Mouse (Mus musculus): Measurements from ENCODE around the gene Snx25. TPM values are rescaled to one million over a fixed set of nuclear protein-coding genes. Genes with fewer than 3 reads are reported as not detected.

The Snx25 gene
- polyA plus RNA-seq, 2 experiments: 10.5 to 13.8 TPM

DNA sequence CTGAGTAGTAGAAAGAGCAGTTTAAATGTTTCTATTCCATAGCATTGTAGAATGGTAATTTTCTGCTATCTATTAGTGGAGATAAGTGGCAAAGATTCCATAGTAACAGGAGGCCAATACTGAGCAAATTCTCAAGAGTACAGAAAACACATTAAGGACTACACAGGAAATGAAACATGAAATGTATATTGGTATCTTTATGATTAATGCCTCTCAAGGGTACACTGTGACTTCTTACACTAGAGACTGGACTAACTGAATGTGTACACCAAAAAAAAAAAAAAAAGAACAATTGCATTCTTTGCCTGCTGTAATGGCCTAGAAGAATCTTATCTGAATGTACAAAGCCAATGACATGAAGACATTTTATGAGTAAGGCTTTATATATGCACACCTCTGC lies 44.3 kb downstream of the Snx25 start:
- no peaks in the 10 kb centered on the region for H3K27me3 ChIP-seq (ENCODE audit: control insufficient read depth, insufficient read depth, low read length)
- TF ChIP-seq POLR2A (IDR thresholded peaks at IDR 0.05; ENCODE audit: borderline replicate concordance, extremely low read depth, insufficient read depth, insufficient read length): no peak
- DNase-seq (ENCODE audit: low spot score) (no peak), ATAC-seq (ENCODE audit: low FRiP score, low read depth) (no peak)
- no peaks in the 10 kb centered on the region for H3K9me3 ChIP-seq (ENCODE audit: control insufficient read depth, low read length)
- H3K4me2 ChIP-seq (replicated peaks; ENCODE audit: low read depth, low read length, severe bottlenecking): no peak overlapping the region
- peaks cover 8% of the 10 kb centered on the region; the same call in 1 of the 2 replicates for H3K36me3 ChIP-seq (ENCODE audit: control insufficient read depth, insufficient read depth, low read length)
- no peaks in the 10 kb centered on the region for H3K4me1 ChIP-seq (ENCODE audit: control insufficient read depth, insufficient read depth, low read length)
- H3K27ac ChIP-seq (replicated peaks; ENCODE audit: low read depth, low read length): no peak overlapping the region
- H3K4me3 ChIP-seq (replicated peaks; ENCODE audit: low read length): no peak overlapping the region
- no peak overlapping the region for H3K9ac ChIP-seq (ENCODE audit: low read depth, low read length, severe bottlenecking)

GRCm38 (mm10) chr8:46103434-46103833 lies 48.5 kb downstream of the Snx25 start:
- ATAC-seq (ENCODE audit: low FRiP score, low read depth): no peak
- WGBS: 92% methylated on average over 11 of the region's 11 CpGs

GRCm38 (mm10) chr8:46092667-46093360 lies 59.1 kb downstream of the Snx25 start:
- TF ChIP-seq POLR2A (IDR thresholded peaks at IDR 0.05; ENCODE audit: borderline replicate concordance, extremely low read depth, insufficient read depth, insufficient read length): no peak
- Histone ChIP-seq H3K36me3 (ENCODE audit: control insufficient read depth, insufficient read depth, low read length) (peaks cover 5% of the 10 kb centered on the region; the same call in 1 of the 2 replicates), H3K4me1 (ENCODE audit: control insufficient read depth, insufficient read depth, low read length) (no peaks in the 10 kb centered on the region), H3K9me3 (ENCODE audit: control insufficient read depth, low read length) (no peaks in the 10 kb centered on the region), H3K9ac (ENCODE audit: low read depth, low read length, severe bottlenecking) (no peak overlapping the region), H3K27me3 (ENCODE audit: control insufficient read depth, insufficient read depth, low read length) (no peaks in the 10 kb centered on the region), H3K4me2 (replicated peaks; ENCODE audit: low read depth, low read length, severe bottlenecking) (no peak overlapping the region), H3K27ac (replicated peaks; ENCODE audit: low read depth, low read length) (no peak overlapping the region), H3K4me3 (replicated peaks; ENCODE audit: low read length) (no peak overlapping the region)
- no peak for DNase-seq (ENCODE audit: low spot score)
- no peak for ATAC-seq (ENCODE audit: low FRiP score, low read depth)
- 84% methylated on average over 6 of the region's 6 CpGs for WGBS

More at GRCm38 (mm10) chr8:46103434-46103833, 48.5 kb downstream of the Snx25 start:
- Histone ChIP-seq H3K4me1 (ENCODE audit: control insufficient read depth, insufficient read depth, low read length) (no peaks in the 10 kb centered on the region), H3K27ac (replicated peaks; ENCODE audit: low read depth, low read length) (no peak overlapping the region), H3K4me3 (replicated peaks; ENCODE audit: low read length) (no peak overlapping the region), H3K27me3 (ENCODE audit: control insufficient read depth, insufficient read depth, low read length) (no peaks in the 10 kb centered on the region), H3K9ac (ENCODE audit: low read depth, low read length, severe bottlenecking) (no peak overlapping the region), H3K4me2 (replicated peaks; ENCODE audit: low read depth, low read length, severe bottlenecking) (no peak overlapping the region), H3K36me3 (ENCODE audit: control insufficient read depth, insufficient read depth, low read length) (peaks cover 21% of the 10 kb centered on the region), H3K9me3 (ENCODE audit: control insufficient read depth, low read length) (peaks cover 5% of the 10 kb centered on the region)
- TF ChIP-seq POLR2A (IDR thresholded peaks at IDR 0.05; ENCODE audit: borderline replicate concordance, extremely low read depth, insufficient read depth, insufficient read length): no peak
- DNase-seq (ENCODE audit: low spot score): no peak

DNA sequence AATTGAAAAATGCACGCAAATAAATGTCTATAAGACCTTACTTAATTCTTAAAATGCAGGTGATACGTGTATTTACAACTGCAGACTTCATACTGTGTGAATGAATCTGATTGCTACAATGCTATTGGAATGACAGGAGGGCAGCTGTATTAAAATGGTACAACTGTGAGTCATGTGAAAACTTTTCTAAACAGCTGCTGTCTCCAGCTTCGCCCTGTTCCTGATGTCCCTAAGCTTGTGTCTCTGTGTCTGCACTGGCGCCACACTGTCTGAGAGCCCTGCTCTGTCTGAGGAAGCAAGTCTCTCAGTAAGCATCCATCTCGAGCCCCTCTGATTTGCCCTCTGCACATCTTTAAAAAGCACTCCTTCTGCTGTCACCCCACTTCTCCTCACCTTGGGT lies 68.8 kb downstream of the Snx25 start:
- WGBS: 79% methylated on average over 5 of the region's 5 CpGs
- Histone ChIP-seq H3K9me3 (ENCODE audit: control insufficient read depth, low read length) (no peaks in the 10 kb centered on the region), H3K36me3 (ENCODE audit: control insufficient read depth, insufficient read depth, low read length) (peaks cover 12% of the 10 kb centered on the region; the same call in 1 of the 2 replicates), H3K27ac (replicated peaks; ENCODE audit: low read depth, low read length) (no peak overlapping the region), H3K4me2 (replicated peaks; ENCODE audit: low read depth, low read length, severe bottlenecking) (no peak overlapping the region), H3K4me3 (replicated peaks; ENCODE audit: low read length) (no peak overlapping the region), H3K9ac (ENCODE audit: low read depth, low read length, severe bottlenecking) (no peak overlapping the region), H3K4me1 (ENCODE audit: control insufficient read depth, insufficient read depth, low read length) (no peaks in the 10 kb centered on the region), H3K27me3 (ENCODE audit: control insufficient read depth, insufficient read depth, low read length) (no peaks in the 10 kb centered on the region)
- ATAC-seq (ENCODE audit: low FRiP score, low read depth) (peak; percentile 63), DNase-seq (ENCODE audit: low spot score) (no peak)
- no peak for TF ChIP-seq POLR2A (IDR thresholded peaks at IDR 0.05; ENCODE audit: borderline replicate concordance, extremely low read depth, insufficient read depth, insufficient read length)

DNA sequence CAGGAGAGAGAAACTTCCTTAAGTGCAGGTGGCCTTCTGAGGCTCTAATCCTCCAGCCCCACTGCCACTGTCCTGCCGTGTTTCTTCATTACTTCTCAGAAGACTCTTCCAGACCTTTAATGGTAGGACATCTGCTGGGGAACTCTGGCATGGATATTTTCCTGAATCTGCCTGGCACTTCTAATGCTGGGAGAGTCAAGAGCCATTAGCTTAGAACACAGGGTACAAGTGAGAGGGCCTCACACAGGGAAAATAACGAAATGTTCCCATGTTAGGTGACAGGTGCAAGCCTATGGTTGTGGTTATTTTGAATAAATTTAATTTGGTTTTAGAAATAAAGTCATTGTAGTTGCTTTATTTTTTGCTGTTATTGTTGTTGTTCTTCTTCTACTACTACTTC lies 70.9 kb downstream of the Snx25 start:
- Histone ChIP-seq H3K9ac (ENCODE audit: low read depth, low read length, severe bottlenecking) (no peak overlapping the region), H3K4me3 (replicated peaks; ENCODE audit: low read length) (no peak overlapping the region), H3K4me1 (ENCODE audit: control insufficient read depth, insufficient read depth, low read length) (no peaks in the 10 kb centered on the region), H3K27me3 (ENCODE audit: control insufficient read depth, insufficient read depth, low read length) (no peaks in the 10 kb centered on the region), H3K9me3 (ENCODE audit: control insufficient read depth, low read length) (no peaks in the 10 kb centered on the region), H3K4me2 (replicated peaks; ENCODE audit: low read depth, low read length, severe bottlenecking) (no peak overlapping the region), H3K36me3 (ENCODE audit: control insufficient read depth, insufficient read depth, low read length) (peaks cover 12% of the 10 kb centered on the region; the same call in 1 of the 2 replicates), H3K27ac (replicated peaks; ENCODE audit: low read depth, low read length) (no peak overlapping the region)
- ATAC-seq (ENCODE audit: low FRiP score, low read depth) (no peak), DNase-seq (ENCODE audit: low spot score) (no peak)
- WGBS: 78% methylated on average over 2 of the region's 2 CpGs
- TF ChIP-seq POLR2A (IDR thresholded peaks at IDR 0.05; ENCODE audit: borderline replicate concordance, extremely low read depth, insufficient read depth, insufficient read length): no peak
